Mouse (Mus musculus): ENCODE data around the gene Ppp1r35.

The Ppp1r35 gene

DNA sequence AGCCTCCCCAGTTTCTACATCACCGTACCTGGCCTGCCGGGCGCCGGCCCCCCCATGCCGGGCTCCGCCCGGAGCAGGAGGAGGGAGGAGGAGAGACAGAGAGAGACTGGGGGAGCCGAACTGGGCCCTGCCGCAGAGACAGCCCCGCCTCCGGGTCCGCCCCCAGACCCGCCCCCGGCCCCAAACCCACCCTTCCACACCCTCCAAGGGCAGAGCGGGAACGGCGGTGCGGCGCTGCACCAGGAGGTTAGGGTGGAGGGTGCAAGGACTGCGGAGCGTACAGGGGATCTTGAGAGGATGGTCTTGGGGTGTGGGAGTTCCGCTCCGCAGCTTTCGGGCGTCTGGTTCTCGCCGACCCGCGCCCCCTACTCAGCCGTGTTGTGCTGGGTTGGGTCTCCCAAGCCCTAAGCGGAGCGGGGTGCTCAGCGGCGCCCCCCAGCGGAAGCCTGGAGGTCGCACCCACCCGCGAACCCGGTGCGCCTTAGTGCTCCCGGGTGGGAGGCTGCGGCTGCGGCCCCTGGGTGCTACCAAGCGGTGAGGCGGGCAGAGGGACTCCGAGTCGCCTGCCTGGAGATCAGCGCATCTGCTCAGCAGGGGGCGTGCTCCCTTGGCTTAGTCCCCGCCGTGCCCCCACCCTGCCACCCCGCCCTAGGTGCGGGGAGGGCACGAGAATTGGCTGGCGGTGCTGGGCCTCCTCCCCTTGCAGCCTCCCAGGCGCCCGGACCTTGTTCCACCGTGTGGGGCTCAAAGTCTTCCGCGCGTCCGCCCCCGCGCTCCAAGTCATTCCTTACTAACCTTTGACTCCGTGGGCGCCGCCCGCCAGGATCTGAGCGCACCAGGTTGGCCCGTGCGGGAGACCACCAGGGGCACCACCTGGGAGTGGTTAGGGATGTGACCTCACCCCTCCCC, 37.4 kb upstream of the Ppp1r35 start, which contains the start of gene Nyap1:
Nyap1 (minus strand) TSS at position 585 of the 909 bp plus-strand sequence.
- Histone ChIP-seq H3K9me3 (ENCODE audit: low read length) (no peaks in the 10 kb centered on the region), H3K27me3 (ENCODE audit: insufficient read depth, low read length) (no peaks in the 10 kb centered on the region), H3K4me1 (replicated peaks; ENCODE audit: low read depth, low read length) (peaks cover 64% of the 10 kb centered on the region), H3K4me3 (replicated peaks; ENCODE audit: low read length) (peak within 1 kb of the TSS; percentile 84), H3K36me3 (ENCODE audit: insufficient read depth, low read length) (peaks cover 6% of the 10 kb centered on the region)
- TF ChIP-seq POU5F1 (IDR thresholded peaks at IDR 0.05; ENCODE audit: borderline replicate concordance, low read length) (no peak), CTCF (conservative IDR thresholded peaks at IDR 0.05; ENCODE audit: low read length) (peak; percentile 32; the same call in 1 of the 2 replicates), NANOG (IDR thresholded peaks at IDR 0.05; ENCODE audit: borderline replicate concordance, low read length) (no peak)

DNA sequence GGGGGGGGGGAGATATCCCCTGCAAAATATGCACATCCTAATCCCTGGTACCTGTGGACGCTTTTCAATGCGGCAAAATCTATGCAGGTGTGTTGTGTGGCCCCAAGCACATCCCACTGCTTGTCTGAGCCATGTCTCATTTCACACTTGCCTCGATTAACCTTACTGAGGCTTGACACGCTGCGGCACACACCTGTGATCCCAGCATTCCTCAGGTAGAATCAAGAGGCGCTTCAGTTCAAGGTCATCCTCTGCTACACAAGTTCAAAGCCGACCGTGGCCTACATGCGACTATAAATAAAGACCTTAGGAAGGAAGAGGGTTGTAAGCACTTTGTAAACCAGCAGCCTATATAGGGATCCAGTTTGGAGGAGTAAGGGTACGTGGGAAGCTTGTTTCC, 36.6 kb upstream of the Ppp1r35 start:
- peaks cover 71% of the 10 kb centered on the region for H3K4me1 ChIP-seq (replicated peaks; ENCODE audit: low read depth, low read length)
- peaks cover under 1% of the 10 kb centered on the region; the same call in 1 of the 2 replicates for H3K27me3 ChIP-seq (ENCODE audit: insufficient read depth, low read length)
- TF ChIP-seq CTCF (conservative IDR thresholded peaks at IDR 0.05; ENCODE audit: low read length) (no peak), POU5F1 (IDR thresholded peaks at IDR 0.05; ENCODE audit: borderline replicate concordance, low read length) (no peak), NANOG (IDR thresholded peaks at IDR 0.05; ENCODE audit: borderline replicate concordance, low read length) (no peak)
- H3K36me3 ChIP-seq (ENCODE audit: insufficient read depth, low read length) = peaks cover 6% of the 10 kb centered on the region
- no peaks in the 10 kb centered on the region for H3K9me3 ChIP-seq (ENCODE audit: low read length)
- H3K4me3 ChIP-seq (replicated peaks; ENCODE audit: low read length) = peak overlapping the region; percentile 84; the same call in 1 of the 2 replicates

DNA sequence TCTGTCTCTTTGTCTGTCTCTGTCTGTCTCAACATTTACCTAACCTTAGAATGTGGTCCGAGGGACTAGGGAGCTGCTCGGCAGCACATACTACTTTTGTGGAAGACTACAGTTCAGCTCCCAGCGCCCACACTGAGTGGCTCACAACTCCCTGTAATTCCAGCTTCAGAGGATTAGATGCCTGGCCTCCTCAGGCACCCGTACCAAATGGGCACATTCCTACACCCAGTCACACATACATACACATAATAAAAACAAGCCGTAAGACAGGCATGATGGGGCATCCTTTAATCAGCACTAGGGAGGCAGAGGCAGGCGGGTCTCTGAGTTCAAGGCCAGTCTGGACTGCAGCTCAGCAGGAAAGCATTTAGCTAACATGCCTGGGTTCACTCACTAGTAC, 35.8 kb upstream of the Ppp1r35 start:
- no peak for TF ChIP-seq NANOG (IDR thresholded peaks at IDR 0.05; ENCODE audit: borderline replicate concordance, low read length)
- TF ChIP-seq CTCF (conservative IDR thresholded peaks at IDR 0.05; ENCODE audit: low read length) = no peak
- TF ChIP-seq POU5F1 (IDR thresholded peaks at IDR 0.05; ENCODE audit: borderline replicate concordance, low read length) = no peak
- peaks cover 76% of the 10 kb centered on the region for H3K4me1 ChIP-seq (replicated peaks; ENCODE audit: low read depth, low read length)

DNA sequence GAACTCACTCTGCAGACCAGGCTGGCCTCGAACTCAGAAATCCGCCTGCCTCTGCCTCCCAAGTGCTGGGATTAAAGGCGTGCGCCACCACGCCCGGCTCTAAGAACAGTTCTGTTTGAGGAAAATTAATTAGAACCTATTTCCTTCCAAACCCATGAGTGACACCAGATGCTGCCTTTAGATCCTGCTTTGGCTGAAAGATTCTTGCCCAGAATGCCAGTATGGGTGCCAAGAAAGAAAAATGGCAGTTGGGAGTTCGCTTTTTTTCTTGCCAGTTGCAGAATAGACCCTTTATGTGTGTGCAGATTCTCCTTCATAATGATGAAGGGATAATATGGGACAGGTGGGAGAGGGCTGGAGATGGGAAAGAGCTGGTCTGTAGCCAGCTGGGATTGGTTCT, 34.5 kb upstream of the Ppp1r35 start:
- H3K36me3 ChIP-seq (ENCODE audit: insufficient read depth, low read length) = no peaks in the 10 kb centered on the region
- TF ChIP-seq POU5F1 (IDR thresholded peaks at IDR 0.05; ENCODE audit: borderline replicate concordance, low read length) (no peak), NANOG (IDR thresholded peaks at IDR 0.05; ENCODE audit: borderline replicate concordance, low read length) (no peak), CTCF (conservative IDR thresholded peaks at IDR 0.05; ENCODE audit: low read length) (no peak)
- peaks cover 76% of the 10 kb centered on the region for H3K4me1 ChIP-seq (replicated peaks; ENCODE audit: low read depth, low read length)
- H3K4me3 ChIP-seq (replicated peaks; ENCODE audit: low read length) = no peak overlapping the region
- H3K9me3 ChIP-seq (ENCODE audit: low read length) = no peaks in the 10 kb centered on the region
- peaks cover 3% of the 10 kb centered on the region; the same call in 1 of the 2 replicates for H3K27me3 ChIP-seq (ENCODE audit: insufficient read depth, low read length)

More for the DNA sequence above, 35.8 kb upstream of the Ppp1r35 start:
- H3K36me3 ChIP-seq (ENCODE audit: insufficient read depth, low read length) = peaks cover 3% of the 10 kb centered on the region
- H3K27me3 ChIP-seq (ENCODE audit: insufficient read depth, low read length) = peaks cover 3% of the 10 kb centered on the region; the same call in 1 of the 2 replicates
- no peak overlapping the region for H3K4me3 ChIP-seq (replicated peaks; ENCODE audit: low read length)
- no peaks in the 10 kb centered on the region for H3K9me3 ChIP-seq (ENCODE audit: low read length)

DNA sequence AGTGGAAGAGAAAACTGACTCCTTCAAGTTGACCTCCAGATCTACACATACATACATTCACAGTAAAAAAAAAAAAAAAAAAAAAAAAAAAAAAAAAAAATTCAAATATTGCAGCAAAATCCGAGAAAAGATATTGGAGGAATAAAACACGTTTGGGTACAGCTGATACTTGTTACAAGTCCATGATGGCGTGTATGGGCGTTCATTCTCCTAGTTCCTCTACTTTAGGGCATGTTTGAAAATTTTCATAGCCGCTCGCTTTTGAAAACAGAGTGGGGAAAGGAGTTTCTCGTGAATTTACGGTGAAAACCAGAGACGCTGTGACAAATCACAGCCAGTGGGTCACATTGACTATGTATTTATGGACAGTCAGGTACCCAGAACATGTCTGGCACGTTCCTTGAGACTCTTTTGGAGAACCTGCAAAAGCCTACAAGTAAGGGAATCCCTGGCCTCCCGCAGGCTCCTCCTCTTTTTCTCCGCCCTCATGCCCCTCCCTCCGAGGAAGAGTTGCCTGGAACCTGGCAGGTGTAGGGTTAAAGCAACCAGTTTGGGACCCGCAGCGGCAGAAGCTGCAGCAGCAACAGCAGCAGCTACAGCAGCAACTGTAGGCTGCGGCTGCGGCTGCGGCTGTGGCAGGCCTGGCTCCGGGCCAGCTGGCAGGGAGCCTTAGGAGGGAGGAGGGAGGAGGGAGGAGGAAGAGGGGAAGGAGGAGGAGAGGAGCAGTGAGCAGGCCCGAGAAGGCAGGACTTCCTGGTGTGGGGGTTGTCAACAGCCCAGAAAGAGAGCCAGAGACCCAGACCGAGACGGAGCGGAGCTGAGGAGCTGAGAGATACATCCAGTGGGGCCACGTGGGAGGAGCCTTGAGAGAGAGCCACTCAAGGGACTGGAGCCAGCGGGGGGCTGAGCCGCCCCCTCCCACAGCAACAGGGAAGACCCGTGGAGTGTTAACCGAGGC, 33.2 kb upstream of the Ppp1r35 start, which contains the start of gene Tsc22d4:
Tsc22d4 (plus strand) TSS at position 517 of the 958 bp plus-strand sequence.
- Histone ChIP-seq H3K4me3 (replicated peaks; ENCODE audit: low read length) (peak within 1 kb of the TSS; percentile 81), H3K36me3 (ENCODE audit: insufficient read depth, low read length) (no peaks in the 10 kb centered on the region), H3K27me3 (ENCODE audit: insufficient read depth, low read length) (peaks cover 3% of the 10 kb centered on the region; the same call in 1 of the 2 replicates), H3K4me1 (replicated peaks; ENCODE audit: low read depth, low read length) (peaks cover 73% of the 10 kb centered on the region), H3K9me3 (ENCODE audit: low read length) (no peaks in the 10 kb centered on the region)
- TF ChIP-seq POU5F1 (IDR thresholded peaks at IDR 0.05; ENCODE audit: borderline replicate concordance, low read length) (no peak), CTCF (conservative IDR thresholded peaks at IDR 0.05; ENCODE audit: low read length) (no peak), NANOG (IDR thresholded peaks at IDR 0.05; ENCODE audit: borderline replicate concordance, low read length) (no peak)

DNA sequence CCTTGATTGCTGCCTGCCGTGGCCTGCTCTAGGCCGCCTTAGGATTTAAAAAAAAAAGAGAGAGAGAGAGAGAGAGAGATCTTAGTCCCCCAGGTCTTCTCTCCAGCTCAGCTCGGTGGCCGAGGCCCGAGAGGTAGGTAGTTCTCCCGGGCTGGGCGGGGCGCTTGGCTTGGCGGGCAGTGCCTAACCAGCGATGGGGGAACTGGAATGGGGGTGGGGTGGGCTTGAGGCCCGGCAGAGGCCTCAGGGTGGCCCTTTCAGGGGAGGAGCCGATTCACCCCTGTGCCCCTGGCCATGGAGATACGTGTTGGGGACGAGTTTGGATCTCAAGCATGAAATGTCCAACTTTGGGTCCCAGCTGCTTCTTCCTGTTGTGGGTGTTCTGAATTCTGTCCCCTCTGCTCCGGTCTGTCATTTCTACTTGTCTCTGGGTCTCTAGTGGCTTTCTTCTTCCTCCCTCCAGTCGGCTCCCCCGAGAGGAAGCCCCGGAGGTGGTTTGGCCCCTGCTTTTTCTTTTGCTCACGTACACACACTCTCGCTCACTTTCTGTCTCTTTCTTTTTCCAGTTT, 32.3 kb upstream of the Ppp1r35 start:
- peaks cover 3% of the 10 kb centered on the region; the same call in 1 of the 2 replicates for H3K27me3 ChIP-seq (ENCODE audit: insufficient read depth, low read length)
- H3K9me3 ChIP-seq (ENCODE audit: low read length) = no peaks in the 10 kb centered on the region
- TF ChIP-seq NANOG (IDR thresholded peaks at IDR 0.05; ENCODE audit: borderline replicate concordance, low read length) (no peak), CTCF (conservative IDR thresholded peaks at IDR 0.05; ENCODE audit: low read length) (no peak), POU5F1 (IDR thresholded peaks at IDR 0.05; ENCODE audit: borderline replicate concordance, low read length) (no peak)
- H3K36me3 ChIP-seq (ENCODE audit: insufficient read depth, low read length) = peaks cover 4% of the 10 kb centered on the region
- peak overlapping the region; percentile 81 for H3K4me3 ChIP-seq (replicated peaks; ENCODE audit: low read length)
- H3K4me1 ChIP-seq (replicated peaks; ENCODE audit: low read depth, low read length) = peaks cover 80% of the 10 kb centered on the region

DNA sequence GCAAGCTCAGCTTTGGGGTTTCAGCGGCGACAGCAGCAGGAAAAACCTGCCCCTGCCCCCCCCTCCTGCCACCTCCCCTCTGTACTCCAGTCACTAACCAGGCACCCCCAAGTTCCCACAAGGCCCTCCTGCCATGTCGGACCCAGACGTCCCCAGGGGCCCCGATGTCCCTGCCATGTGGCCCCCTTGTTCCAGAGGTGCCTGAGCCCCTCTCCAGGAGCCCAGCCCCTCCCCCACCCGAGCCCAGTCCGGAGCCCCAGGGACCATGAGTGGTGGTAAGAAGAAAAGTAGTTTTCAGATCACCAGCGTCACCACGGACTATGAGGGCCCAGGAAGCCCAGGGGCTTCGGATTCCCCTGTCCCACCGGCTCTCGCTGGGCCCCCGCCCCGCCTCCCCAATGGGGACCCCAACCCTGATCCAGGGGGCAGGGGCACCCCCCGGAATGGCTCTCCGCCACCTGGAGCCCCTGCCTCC, 31.8 kb upstream of the Ppp1r35 start:
- no peaks in the 10 kb centered on the region for H3K9me3 ChIP-seq (ENCODE audit: low read length)
- no peak for TF ChIP-seq POU5F1 (IDR thresholded peaks at IDR 0.05; ENCODE audit: borderline replicate concordance, low read length)
- TF ChIP-seq CTCF (conservative IDR thresholded peaks at IDR 0.05; ENCODE audit: low read length) = no peak
- TF ChIP-seq NANOG (IDR thresholded peaks at IDR 0.05; ENCODE audit: borderline replicate concordance, low read length) = no peak
- peaks cover 9% of the 10 kb centered on the region for H3K36me3 ChIP-seq (ENCODE audit: insufficient read depth, low read length)
- H3K4me3 ChIP-seq (replicated peaks; ENCODE audit: low read length) = peak overlapping the region; percentile 81
- H3K27me3 ChIP-seq (ENCODE audit: insufficient read depth, low read length) = peaks cover 3% of the 10 kb centered on the region; the same call in 1 of the 2 replicates
- peaks cover 82% of the 10 kb centered on the region for H3K4me1 ChIP-seq (replicated peaks; ENCODE audit: low read depth, low read length)
